Mouse (Mus musculus): ENCODE measurements around the gene Zbed3.
A peak's percentile ranks its signal among the peaks of the same experiment; 100 is the strongest.

Zbed3 gene

DNA sequence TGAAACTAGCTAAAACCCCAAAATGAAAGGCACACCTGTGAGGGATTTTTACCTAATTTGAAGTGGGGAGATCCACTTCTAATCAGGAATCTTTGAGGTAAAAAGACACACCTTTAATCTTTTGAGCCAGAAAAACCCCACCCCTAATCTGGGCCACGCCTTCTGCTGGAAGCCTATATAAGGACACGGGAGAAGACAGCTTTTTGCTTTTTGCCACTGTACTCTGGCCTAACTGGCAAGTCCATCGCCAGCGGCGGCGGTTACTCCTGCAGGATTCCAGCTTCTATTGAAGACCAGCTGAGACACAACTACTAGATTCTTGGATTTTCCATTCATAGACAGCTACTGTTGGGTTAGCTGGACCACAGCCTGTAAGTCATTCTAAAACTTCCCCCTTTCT lies at the start of gene Zbed3:
Gene Zbed3, plus strand, starts transcription at position 213 of the 400 bp plus-strand sequence.
- no peak for DNase-seq

DNA sequence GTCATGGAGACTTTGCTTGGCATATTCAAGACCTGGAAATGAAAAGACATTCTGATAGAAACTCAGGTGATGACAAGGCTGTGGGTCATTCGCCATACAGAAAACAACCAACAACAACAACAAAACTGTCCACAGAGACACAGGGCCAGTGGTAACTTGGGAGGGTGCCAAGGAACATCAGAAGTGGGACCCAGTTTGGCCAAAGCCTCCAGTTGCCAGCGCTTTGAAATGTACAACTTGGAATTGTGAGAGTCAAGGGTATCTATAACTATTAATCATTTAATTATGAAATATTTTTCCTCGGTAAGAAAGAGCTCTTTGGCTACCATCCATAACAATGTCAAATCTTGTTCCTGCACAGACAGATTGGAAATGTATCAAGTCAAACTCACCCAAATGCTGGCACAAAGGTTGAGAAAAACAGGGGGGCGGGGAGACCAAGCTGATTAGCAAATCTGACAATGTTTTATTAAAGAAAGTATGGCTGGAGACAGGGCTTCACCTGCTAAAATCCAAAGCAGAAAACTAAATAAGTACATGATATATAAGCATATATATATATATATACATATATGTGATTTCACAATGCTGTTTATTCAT lies 44.9 kb upstream of the Zbed3 start:
- DNase-seq = no peak

DNA sequence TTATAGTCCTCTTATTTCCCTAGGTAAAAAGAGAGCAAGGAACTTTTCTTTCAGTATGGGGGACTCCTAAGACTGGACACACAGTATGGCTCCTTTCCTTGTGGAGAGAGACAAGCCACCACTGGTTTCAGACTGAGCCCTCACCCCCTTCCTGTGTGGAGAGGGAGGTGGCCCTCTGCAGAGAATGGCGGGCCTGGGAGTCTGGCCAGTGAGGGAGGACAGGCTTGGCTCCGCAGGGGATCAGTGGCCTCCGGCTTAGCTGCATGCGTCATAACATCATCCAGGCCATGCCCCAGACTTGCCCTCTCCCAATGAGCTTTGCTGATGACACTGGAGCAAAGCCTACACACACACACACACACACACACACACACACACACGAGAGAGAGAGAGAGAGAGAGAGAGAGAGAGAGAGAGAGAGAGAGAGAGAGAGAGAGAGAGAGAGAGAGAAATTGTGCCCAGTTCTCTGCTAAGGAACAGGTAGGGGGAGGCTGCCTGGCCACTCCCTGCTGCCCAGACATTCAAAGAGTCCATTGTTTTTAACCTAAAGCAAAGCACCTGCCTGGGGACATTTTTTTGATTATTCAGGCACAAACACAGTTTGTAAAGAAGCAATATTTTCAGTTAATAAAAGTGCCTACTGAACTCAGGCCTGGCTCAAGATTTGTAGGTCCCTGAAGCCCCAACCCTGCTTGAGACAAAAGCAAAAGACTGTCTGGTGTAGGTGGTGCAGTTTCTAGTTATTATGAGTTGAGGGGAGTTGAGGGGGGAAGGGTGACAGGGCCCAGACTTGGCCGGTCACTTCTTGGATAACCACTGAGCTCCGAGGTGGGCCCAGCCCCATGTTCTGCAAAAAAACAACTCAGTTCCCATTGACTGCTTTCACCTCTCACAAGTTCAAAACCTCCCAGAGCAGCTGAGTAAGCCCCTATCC lies 41.4 kb upstream of the Zbed3 start:
- DNase-seq = peak; percentile 42

DNA sequence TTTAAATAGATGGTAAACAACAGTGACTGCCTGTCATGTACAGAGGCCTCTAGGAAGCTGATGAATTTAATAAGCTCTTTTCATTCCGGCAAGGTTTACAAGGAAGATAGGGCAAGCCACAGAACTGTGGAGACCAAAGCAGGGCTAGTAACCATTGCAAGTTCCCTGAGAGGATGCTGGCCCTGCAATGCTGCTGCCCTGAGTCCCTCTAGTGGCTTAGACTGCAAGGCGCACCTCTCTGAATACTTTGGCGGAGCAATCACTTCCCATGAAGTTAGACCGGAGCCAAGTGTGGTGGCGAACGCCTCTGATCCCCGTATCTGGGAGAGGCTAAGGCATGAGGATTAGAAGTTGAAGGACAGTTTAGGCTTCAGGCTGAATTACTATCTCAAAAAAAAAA lies 36.4 kb upstream of the Zbed3 start:
- peak; percentile 87 for DNase-seq

DNA sequence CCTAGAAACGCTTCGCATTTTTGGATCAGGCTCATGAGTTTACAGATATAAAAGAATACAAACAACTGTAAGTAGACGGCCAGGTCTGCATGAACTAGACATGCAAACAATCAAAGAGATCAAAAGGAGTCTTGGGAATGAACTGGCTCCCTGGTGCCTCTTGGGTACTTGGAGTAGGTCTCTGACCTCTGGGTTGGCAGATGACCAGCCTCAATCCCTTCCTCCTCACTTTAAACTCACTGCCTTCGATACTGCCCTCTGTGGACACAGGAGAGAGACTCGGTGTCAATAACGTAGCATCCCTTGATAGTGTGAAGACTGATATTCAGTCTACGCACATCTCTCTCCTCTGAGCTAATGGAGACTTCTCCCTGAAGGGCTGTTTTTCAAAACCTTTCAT lies 35.4 kb upstream of the Zbed3 start:
- no peak for DNase-seq

DNA sequence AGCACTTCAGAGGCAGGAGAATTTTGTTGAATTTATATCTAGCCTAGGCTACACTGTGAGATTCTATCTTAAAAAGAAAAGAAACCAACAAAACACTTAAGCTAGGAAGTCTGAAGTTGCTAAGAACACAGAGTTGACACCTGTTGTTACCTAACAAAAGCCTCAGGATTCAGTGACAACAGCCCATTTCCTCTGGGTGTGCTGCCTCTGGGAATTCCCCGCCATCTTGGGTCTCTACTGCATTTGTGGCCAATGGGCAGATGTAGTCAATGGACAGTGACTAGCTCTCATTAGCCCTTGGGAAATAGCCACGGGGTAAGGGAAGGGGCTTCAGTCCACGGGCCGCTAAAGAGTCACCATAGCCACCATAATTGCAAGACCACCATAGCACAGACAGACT lies 31.4 kb upstream of the Zbed3 start:
- DNase-seq = no peak

DNA sequence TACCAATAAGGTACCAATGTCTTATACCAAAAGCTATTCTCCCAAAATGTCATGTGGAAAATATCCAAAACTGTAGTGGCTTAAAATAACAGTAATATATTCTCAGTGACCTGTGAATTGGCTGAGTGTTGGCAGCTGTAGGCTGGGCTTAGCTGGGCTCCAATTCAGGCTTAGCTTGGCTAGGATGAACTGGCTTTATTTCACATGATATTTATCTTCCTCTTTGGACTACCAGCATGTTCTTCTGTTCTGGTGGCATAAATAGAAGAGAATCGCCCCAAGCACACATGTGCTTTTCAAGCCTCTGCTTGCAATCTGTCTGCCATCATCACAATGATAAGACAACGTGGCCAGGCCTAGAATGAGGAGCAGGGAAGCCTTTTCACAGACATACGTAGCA lies 23.5 kb upstream of the Zbed3 start:
- DNase-seq = no peak

DNA sequence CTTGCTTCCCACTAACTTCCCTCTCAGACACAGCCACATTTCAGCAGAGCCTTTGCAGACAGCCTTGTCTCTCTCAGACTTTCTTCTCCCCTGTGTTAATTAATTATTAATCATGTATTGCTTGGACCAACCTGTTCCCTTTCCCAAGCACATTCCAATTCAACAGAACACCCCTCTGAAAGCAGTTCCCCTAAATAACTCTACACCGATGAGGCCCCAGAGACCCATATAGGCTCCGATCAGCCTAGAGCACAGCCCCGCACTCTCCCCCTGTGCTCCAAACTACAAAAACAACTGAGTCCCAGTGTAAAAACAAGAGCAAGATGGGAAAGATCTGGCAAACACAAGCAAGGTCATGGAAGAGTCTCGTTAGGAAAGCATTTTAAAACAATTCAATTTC lies 16.8 kb upstream of the Zbed3 start:
- no peak for DNase-seq

DNA sequence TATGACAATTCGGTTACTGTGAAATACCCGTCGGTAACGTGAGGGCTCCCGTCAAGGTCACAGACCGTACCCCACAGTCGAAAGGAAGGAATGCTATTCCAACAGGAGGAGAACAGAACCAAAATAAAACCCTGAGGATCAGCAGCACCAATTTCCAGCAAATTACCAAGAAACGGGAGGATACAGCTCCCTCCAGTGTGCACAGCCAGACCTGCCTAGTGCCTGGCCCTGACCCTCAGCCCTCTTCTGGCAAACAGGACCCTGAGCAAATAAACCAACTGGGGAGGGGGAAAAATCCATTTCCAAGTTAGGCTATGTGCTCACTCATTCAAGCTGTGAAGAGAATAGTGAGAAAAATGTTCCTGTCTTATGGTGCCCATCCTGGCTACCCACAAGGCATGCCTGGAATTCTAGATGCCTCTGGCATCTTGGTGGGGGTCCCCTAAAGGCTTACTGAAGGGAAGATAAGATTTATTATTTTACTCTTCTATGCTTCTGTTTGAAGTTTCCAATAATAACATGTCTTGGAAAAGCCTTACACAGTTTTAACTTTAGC lies 16.2 kb upstream of the Zbed3 start:
- no peak for DNase-seq

DNA sequence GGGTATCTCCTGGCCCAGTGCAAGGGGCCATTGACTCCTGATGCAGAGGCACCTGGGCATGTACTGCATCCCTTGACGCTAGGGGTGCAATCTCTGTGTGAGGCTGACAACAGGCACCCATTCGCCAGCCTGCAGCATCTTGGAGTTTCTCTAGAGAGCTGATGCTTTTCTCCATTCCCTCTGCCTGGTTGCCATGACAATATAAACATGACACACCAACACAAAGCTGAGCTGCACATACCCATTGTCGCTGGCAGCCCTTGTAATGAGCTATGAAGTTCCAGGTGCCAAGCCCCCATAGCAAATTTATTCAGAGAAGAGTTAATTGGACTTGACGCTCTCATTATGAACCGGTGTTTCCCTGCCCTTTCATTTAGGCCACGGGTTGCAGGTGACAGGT lies 11.4 kb upstream of the Zbed3 start:
- no peak for DNase-seq

DNA sequence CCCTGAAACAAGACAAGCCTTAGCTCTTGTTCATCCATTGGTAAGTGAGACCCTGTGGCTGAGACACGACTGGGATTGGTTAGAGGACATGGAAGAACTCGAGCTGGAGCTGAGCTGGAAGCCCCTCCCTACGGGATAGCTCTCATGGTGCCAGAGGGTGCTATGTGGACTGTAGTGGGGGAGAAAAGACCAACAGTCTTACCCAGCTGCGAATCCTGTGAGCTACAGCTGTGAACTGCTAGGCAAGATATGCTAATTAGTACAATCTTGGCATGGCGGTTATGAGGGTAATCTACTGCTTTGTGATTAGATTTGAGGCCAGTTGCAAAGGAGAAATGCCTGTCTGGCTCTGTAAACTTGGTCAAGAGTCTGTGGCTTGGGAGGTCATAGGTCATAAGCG lies 4.3 kb upstream of the Zbed3 start:
- DNase-seq = no peak

DNA sequence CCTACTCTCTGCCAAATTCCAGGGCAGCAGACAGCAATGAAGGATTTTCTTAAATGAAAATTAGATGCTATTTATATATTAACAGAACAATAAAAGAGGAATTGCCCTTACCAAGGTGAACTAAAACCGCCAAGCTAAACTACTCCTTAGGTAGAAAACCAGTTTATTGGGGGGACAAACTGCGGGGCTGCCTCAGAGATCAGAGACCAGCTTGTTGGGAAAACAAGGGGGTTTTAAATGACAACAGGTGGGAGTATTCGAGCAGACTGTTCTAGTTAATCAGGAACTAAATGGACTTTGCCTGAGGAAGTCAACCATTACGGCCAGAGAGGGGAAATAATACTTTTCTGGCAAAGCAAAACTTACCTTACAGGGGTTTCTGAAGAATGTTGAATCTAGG lies 3.0 kb upstream of the Zbed3 start:
- no peak for DNase-seq

DNA sequence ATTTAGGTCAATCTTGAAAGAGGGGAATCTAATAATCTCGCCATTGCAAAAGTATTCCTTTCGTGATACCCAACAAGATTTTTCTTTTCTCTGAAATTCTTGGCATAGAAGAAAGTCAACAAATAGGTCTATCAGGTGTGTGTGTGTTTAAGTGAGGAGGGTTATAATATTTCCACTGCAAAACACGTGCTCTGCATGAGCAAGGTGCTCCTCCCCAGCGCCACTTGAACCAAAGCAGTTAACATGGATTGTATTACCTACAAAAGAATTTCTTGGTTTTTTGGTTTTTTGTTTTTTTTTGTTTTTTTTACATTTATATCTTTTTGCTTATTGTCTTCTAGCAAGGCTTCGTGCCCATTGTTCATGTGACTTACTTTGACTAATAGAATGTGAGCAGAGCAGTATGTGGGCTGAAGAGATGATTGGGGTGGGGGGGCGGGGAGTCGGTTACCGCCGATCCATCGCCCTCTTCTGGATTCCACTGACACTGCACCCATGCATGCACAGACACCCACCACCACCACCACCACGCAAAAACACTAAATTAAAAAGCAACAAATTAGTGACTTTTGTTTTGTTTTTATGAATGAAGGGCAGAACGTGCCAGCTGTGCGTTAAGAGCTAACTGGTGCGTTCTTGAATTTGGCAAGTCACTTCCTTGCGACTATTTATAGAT lies 676 bp downstream of the Zbed3 start:
- peak; percentile 68 for DNase-seq

DNA sequence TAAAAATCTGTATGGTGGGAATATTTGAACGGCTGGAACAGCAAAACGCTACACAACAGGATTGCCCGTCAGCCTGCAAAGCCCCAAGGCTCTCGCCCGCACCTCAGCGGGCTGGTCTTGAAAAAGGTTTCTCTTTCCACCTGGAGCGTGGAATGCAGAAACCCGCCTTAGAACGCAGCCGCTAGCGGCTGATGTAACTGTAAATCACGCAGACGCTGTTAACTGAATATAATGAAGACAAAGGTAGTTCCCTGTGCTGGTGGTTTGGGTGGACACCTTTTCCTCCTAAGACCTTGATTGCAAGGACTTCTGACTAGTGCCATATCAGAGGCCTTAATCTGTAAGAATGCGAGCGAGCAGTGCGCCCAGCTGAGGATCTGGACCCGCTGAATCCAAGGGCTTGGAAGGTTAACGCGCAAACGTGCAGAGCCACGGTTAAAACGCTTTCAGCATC lies 1.2 kb downstream of the Zbed3 start:
- no peak for DNase-seq

DNA sequence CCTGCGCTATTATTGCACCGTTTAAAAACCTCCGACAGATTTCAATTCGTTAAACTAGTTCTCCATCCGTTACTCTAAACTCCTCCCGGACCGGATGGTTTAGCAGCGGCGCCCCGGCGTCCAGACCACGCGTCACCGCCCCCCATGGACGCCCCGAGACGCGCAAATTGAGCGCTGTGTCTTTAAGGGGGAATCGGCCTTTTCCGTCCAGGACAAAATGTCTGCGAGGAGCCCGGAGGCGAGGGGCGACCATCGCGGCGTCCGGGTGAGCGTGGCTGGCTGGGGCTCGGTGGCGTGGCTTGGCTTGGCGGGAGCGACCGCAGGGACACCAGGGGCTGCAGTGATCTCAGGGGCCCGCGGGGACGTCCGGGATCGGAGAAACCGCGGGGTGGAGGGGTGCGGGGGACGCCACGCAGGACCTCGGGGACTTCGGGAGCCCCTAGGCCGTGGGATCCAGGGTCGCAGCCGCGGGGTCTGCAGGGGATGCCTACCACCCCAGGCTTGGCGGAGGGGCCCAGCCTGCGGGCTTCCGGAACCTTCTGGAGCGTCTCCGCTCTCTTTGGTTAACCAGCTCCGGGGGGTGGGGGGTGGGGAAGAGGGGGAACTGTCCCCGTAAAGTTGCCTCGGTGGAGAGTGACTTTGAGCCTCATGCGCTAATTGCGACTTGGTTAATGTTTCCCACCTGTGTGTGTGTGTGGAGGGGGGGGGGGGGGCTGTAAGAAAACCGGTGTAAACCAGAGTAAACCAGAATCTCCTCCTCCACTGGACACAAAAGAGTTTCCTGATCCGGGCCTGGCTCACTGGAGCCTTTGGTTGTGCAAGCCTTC lies 1.9 kb downstream of the Zbed3 start:
- peak; percentile 91 for DNase-seq

DNA sequence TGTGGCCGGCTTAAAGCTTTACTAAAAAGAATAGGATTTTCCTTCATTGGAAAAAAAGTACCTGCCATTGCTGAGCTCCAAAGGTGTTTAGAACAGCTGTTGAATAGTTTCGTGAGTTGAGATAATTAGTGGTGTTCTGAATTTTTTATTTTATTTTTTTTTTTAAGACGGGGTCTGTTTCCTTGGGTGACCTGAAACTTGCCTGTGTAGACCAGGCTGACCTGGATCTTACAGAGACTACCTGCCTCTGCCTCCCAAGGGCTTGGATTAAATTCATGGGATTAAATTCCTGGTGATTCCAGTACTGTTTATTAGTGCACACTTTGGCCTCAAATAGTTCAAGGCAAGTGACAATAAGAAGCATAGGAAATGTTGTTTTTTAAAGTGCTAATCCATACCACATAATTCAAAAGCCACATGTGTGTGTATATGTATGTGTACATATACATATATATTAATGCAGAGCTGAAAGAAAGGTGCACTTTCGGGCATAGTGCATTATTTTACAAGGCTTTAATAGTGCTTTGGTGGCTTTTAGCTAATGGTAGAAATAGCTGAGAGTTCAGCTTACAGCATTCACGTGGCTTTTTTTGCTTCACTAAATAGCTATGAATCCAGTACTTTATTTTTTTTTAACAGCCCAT lies 2.6 kb downstream of the Zbed3 start:
- DNase-seq = no peak

DNA sequence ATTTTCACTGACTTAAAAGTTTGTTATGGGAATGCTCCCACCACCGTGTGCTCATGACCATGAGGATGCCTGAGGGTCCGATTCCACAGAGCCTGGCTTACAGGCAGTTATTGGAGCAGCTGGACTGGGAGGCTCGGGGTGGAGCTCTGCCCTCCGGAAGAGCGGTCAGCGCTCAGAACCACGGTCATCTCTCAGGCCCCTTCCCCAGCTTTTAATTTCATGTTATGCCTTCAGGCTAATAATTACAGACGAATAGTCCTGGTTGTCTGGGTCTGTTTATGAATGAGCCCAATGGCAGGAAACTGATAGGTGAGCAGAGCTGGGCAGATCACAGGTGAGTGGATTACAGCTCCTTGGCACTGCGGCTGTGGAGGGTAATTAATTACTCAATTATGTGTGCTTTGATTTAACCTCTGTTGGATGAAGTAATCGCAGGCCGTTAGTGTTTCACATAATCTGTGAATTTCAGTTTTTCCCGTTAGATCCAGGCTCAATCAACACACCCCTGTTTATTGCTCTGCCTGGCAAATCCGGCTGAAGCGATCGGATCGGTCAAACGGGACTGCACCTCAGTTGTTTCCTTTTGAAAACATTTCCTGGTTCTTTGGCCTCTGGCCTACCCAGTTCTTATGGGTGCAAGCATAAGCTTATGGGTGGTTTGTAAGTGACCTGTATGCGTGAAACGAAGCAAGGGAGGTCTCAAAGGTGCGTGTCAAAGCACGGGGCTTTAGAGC lies 3.4 kb downstream of the Zbed3 start:
- DNase-seq = peak; percentile 82

DNA sequence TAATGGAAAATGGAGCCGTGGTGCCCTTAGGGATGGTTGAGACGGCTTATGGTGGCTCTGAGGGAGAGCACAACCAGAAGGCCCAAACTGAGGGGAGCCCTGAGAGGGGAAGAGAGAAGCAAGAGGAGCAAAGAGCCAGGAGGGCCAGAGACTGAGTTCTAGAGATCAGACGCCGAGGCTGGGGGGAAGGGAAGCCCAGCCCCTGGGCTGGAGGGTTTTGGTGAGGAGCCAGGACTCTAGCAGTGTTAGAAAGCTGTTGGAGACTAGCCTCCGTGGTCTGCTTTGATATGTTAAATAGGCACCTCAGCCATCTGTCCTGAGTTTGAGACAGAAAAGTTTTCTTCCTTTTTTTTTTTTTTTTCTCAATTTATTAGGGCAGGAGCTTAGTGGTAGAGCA lies 3.9 kb downstream of the Zbed3 start:
- peak; percentile 52 for DNase-seq

DNA sequence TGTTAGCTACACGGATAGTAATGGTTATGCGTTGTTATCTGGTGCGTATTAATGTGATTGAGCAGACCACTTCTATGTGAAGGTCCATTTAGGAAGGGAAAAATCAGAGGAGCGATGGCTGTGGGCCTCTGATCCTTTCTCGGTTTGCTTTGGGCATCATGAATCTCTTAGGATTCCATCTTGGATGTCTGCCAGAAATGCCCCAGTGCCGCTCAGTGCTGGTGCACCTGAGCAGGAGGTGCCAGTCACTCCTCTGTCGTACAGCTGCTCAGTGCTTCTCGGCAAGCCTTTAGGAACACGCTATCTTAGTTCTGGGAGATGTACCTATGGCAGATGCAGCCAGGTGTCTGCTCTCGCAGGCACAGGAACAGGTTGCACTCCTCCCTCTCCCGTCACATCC lies 5.4 kb downstream of the Zbed3 start:
- DNase-seq = no peak

DNA sequence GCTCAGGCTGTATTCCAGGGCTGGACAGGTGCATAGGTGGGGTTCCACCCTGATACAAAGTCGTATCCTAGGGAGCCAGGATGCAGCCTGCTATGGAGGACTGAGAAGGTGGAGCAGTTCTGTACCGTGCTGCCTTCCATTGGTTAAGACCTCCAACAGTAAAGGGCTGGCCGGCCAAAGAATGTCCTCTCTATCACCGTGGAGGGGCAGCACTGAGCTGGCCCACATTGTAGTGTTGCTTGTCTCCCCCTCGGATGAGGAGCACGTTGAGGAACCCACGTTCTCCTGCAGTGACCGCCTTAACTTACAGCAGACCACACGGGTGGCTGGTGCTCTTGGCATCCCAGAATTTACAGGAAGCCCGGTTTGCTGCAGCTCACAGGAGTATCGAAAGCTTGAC lies 7.1 kb downstream of the Zbed3 start:
- DNase-seq = no peak

Data from embryo, embryonic 11 days (tissue).